Mouse (Mus musculus): ENCODE measurements around the gene Zfp974.
A peak's percentile ranks its signal among the peaks of the same experiment; 100 is the strongest.
"Not testable (repeated sequence)": the region's sequence is repeated elsewhere in the genome, so short reads cannot be mapped to it uniquely, and the experiment has no call there.

Gene Zfp974

DNA sequence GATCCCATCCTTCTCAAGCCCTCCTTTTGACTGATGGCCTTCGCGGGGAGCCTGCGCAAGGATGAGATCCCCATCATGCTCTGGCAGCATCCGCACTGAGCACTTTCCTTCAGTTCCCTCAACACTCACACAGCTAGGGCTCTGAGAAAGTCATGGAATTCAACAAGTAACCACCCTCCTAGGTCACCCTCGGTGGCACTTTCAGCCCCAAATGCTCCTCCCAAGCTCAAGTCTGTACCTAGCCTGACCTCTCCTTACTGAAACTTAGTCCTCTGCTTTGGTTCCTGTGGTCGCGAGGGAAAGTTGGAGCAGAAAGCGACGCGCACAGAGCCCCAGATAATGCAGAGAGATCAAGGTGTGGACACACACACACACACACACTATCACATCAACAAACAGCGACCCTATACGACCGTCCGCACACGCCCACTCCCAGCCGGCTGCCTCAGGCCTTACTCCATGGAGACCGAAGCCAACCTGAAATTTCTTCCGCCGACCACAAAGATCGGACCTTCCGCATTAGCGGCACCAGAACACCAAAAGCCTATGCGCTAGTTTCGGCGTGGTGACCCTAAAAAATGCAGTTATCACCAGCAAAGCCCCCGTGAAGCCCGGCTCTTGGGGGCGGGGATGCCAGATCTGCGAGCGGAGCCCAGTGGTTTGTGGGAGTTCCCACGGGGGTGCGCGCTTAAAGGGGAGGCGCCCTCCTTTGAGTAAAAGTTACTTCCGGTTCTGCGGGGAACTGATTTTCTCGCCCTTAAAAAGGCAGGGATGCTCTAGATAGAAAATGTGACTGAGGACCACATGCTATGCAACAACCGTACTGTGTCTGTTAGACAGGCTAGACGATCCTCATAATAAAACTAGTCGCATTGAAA lies at the start of gene Zfp974:
Gene Zfp974, minus strand, starts transcription at position 643 of the 878 bp plus-strand sequence.
- peak; percentile 40 to 57 for DNase-seq (ENCODE audit: low read depth in 2 of 2, low spot score in 2 of 2)

GRCm38 (mm10) chr7:27949451-27949850 lies 20.2 kb upstream of the Zfp974 start:
- DNase-seq (ENCODE audit: low read depth in 2 of 2, low spot score in 2 of 2): not testable (repeated sequence)

DNA sequence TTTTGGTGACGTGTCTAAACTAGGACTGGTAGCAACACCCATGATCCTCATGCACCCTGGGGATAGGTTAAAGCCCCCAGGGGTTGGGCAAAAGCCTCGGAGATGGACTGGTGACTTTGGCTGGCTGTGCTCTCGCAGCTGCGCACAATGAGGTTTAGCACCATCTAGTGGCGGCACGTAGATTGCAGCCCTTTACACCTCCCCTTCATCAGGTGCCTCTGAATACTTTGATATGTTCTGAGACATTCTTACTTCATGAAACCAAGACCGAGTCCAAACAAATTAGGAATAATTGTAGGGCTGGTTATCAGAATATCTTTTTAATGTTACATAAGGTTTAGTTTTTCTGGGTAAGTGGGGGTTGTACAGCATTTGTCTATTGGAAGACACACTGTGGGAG lies 12.6 kb upstream of the Zfp974 start:
- DNase-seq (ENCODE audit: low read depth in 2 of 2, low spot score in 2 of 2): peak; percentile 13 to 39

GRCm38 (mm10) chr7:27933800-27934158 lies 4.5 kb upstream of the Zfp974 start:
- not testable (repeated sequence) for DNase-seq (ENCODE audit: low read depth in 2 of 2, low spot score in 2 of 2)

DNA sequence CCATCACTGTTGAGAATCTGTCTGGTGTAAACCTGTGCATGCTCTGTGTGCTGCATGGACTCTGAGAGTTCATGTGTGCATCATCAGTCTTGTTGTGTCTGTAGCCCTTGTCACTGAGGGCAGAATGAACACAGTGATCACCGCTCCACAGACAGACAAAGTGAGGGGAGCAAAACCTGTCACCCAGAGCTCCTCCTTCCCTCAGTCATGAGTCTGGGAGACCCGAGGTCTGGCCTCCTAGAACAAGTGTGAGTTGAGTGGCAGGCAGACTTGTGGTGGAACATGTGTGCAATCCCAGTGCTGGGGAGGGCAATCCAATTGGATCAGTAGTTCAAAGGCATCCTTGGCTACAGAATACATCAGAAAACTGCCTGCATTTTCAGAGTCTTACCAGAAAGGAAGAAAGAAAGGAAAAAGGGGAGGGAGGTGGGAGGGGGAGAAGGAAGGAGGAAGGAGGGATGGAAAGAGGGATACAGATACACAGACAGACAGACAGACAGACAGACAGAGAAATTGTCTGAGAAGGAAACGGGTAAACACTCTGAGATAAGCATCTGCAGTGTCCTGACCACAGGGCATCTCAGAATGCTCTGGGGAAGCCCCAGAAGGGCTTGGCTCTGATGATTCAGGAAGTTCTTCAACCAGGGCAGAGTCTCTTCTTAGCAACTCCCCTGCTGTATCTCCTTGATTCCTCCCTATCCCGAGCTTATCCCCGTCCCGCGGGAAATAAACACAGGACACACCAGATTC lies 4.0 kb upstream of the Zfp974 start:
- DNase-seq (ENCODE audit: low read depth in 2 of 2, low spot score in 2 of 2): peak; percentile 62 to 74

DNA sequence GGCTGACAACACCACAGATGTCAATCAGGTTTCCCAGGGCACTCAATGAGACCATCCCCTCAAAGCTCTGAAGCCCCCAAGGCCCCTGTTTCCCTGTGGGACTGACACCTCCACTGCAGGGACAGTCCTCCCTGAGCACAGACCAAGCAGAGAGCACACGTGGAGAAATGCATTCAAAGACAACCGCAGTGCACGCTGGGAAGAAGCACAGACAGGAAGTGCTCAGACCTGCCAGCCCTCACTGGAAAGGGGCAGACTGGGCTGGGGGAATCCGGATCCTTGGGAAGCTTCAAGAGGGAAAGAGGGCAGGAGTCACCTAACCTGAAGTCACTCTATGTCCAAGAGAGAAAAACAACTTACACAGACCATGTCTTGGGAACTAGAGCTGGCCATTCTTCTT lies 2.2 kb downstream of the Zfp974 start:
- not testable (repeated sequence) for DNase-seq (ENCODE audit: low read depth in 2 of 2, low spot score in 2 of 2)

DNA sequence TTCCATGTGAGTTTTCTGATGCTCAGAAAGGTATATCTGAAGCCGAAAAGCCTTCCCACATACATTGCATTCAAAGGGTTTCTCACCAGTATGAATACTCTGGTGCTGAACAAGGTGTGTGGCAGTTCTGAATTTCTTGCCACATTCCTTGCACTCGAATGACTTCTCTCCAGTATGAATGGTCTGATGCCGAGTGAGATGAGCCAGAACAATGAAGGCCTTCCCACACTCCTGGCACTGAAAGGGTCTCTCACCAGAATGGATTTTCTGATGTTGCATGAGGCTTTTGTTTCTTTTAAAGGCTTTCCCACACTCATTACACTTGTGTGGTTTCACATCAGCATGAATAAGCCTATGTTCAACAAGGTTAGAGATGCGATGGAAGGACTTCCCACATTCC lies 18.3 kb downstream of the Zfp974 start:
- DNase-seq (ENCODE audit: low read depth in 2 of 2, low spot score in 2 of 2): not testable (repeated sequence)

- DNase-seq (ENCODE audit: low read depth in 2 of 2, low spot score in 2 of 2): no peak
Observed at GRCm38 (mm10) chr7:27905061-27905848, 24.0 kb downstream of the Zfp974 start.

DNA sequence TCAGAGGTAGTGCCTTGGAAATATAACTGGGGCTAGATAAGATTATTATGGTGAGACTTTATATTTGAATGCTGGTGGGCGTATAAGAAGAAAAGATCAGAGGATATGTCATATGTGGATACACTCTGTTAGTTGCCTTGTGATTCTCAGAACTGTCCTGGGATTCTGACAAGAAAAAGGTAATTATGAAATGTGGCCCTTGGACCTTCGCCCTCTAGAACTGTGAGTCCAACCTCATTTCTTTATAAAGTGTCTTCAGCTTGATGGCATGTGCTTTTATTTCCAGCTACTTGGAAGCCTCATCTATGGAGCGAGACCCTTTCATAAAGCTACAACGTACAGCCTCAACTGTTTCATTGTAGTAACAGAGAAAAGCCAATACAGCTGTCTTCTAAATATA lies 28.7 kb downstream of the Zfp974 start:
- DNase-seq (ENCODE audit: low read depth in 2 of 2, low spot score in 2 of 2): no peak

GRCm38 (mm10) chr7:27881721-27882120 lies 47.5 kb downstream of the Zfp974 start:
- no peak for DNase-seq (ENCODE audit: low read depth in 2 of 2, low spot score in 2 of 2)

DNA sequence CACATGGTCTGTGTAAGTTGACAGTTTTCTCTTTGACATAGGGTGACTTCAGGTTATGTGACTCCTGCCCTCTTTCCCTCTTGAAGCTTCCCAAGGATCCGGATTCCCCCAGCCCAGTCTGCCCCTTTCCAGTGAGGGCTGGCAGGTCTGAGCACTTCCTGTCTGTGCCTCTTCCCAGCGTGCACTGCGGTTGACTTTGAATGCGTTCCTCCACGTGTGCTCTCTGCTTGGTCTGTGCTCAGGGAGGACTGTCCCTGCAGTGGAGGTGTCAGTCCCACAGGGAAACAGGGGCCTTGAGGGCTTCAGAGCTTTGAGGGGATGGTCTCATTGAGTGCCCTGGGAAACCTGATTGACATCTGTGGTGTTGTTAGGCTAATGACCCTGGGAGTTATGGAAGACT lies 66.7 kb downstream of the Zfp974 start:
- not testable (repeated sequence) for DNase-seq (ENCODE audit: low read depth in 2 of 2, low spot score in 2 of 2)

- DNase-seq (ENCODE audit: low read depth in 2 of 2, low spot score in 2 of 2): peak; percentile 75 to 81
Observed at GRCm38 (mm10) chr7:27860396-27861235, 68.6 kb downstream of the Zfp974 start.

DNA sequence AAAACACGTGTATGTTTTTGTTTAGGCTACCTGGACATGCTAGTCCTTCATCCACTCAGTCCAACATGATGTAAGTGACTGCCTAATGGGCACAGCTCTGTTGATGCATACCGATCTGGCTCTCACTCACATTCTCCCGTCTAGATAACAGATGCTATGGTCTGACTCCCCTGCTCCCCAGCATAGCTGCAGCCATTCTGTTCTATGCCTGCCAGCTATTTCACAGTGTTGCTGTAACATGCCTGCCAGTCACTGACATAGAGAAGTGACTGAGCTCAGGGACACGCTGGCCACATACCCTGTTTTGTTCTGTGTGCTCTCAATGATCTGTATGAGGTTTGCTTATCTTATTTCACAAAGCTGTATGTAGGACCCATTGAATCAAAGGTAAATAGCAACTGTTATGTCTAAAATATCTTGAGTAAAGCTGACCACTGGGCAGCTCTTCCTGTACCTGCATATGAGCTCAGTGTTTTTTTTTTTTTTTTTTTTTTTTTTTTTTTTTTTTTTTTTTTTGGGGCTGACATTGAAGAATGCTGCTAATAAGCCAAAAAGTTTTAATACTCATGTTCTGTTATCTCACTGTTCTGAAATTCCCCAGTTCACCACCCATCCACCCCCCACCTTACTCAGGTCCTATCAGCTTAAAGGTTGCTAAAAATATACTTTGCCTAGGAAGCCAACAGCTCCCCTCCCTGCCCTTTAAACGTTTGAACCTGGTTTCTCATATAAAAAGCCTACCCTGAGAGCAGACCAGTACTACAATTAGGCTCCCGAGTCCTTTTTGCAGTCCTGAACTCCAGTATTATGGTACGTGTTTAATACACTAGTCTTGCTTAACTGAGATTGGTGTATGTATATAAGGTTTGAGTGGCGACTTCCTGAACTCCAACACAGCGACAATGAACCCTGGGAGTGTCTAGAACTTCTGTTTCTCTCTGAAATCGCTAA lies 69.7 kb downstream of the Zfp974 start:
- no peak for DNase-seq (ENCODE audit: low read depth in 2 of 2, low spot score in 2 of 2)
